In genomic region chr16:24118487-24118886, GRCm38 (mm10) we compare ENCODE assay signal across 22 mouse cellular contexts.
DNase-seq lines count a peak whose midpoint lies in the region; ATAC-seq and TF ChIP-seq lines count a peak whose summit lies in the region.
"Had no signal": no experiment of that assay in that cellular context is flagged by ENCODE, and none has a peak within 500 bp of the region (broad histone marks: within the 10 kb centered on the region; RNA-seq: fewer than 3 reads in every experiment).

No protein-coding gene starts in this region.

- no peak for TF ChIP-seq CTCF in midbrain, postnatal 0 days (IDR thresholded peaks at IDR 0.05)

- H3K27ac ChIP-seq in midbrain, postnatal 0 days (ENCODE audit: low read depth, low read length) = no peak overlapping the region
- no peak overlapping the region for H3K27ac ChIP-seq in midbrain, embryonic 14.5 days (replicated peaks; ENCODE audit: low read depth, low read length)
- H3K27ac ChIP-seq: embryonic facial prominence, embryonic 13.5 days; embryonic facial prominence, embryonic 15.5 days; forebrain, embryonic 10.5 days; forebrain, embryonic 12.5 days had no signal

- no peaks in the 10 kb centered on the region for H3K9me3 ChIP-seq in midbrain, postnatal 0 days (ENCODE audit: low read length)
- no peaks in the 10 kb centered on the region for H3K9me3 ChIP-seq in midbrain, embryonic 14.5 days (ENCODE audit: control insufficient read depth, low read length)
- H3K9me3 ChIP-seq: embryonic facial prominence, embryonic 13.5 days; embryonic facial prominence, embryonic 15.5 days; forebrain, embryonic 10.5 days; forebrain, embryonic 12.5 days had no signal

- no peaks in the 10 kb centered on the region for H3K36me3 ChIP-seq in midbrain, postnatal 0 days (ENCODE audit: insufficient read depth, low read length)
- no peaks in the 10 kb centered on the region for H3K36me3 ChIP-seq in midbrain, embryonic 14.5 days (ENCODE audit: control insufficient read depth, insufficient read depth, low read length)
- H3K36me3 ChIP-seq: embryonic facial prominence, embryonic 13.5 days; embryonic facial prominence, embryonic 15.5 days; forebrain, embryonic 10.5 days; forebrain, embryonic 12.5 days had no signal

- H3K4me1 ChIP-seq in midbrain, postnatal 0 days (ENCODE audit: insufficient read depth, low read length) = no peaks in the 10 kb centered on the region
- H3K4me1 ChIP-seq in midbrain, embryonic 14.5 days (ENCODE audit: control insufficient read depth, insufficient read depth, low read length) = no peaks in the 10 kb centered on the region
- H3K4me1 ChIP-seq: embryonic facial prominence, embryonic 13.5 days; embryonic facial prominence, embryonic 15.5 days; forebrain, embryonic 10.5 days; forebrain, embryonic 12.5 days had no signal

- no peak overlapping the region for H3K4me3 ChIP-seq in midbrain, postnatal 0 days (ENCODE audit: low read depth, low read length)
- no peak overlapping the region for H3K4me3 ChIP-seq in midbrain, embryonic 14.5 days (replicated peaks; ENCODE audit: low read depth, low read length)
- H3K4me3 ChIP-seq: embryonic facial prominence, embryonic 13.5 days; embryonic facial prominence, embryonic 15.5 days; erythroblast, embryonic 14.5 days; forebrain, embryonic 10.5 days; forebrain, embryonic 12.5 days had no signal

- H3K9ac ChIP-seq in midbrain, postnatal 0 days (replicated peaks; ENCODE audit: low read length, poor library complexity, severe bottlenecking) = no peak overlapping the region
- H3K9ac ChIP-seq in midbrain, embryonic 14.5 days (replicated peaks; ENCODE audit: low read length) = no peak overlapping the region
- H3K9ac ChIP-seq: embryonic facial prominence, embryonic 13.5 days; embryonic facial prominence, embryonic 15.5 days; forebrain, embryonic 12.5 days had no signal

- no peak for ATAC-seq in midbrain, postnatal 0 days (ENCODE audit: low FRiP score)
- no peak for ATAC-seq in midbrain, embryonic 14.5 days (ENCODE audit: low FRiP score, low TSS enrichment)
- ATAC-seq: forebrain, embryonic 14.5 days; forebrain, embryonic 16.5 days had no signal

- DNase-seq in midbrain, postnatal 0 days (ENCODE audit: low spot score) = peak; percentile 6
- DNase-seq in midbrain, embryonic 14.5 days = no peak
- DNase-seq in retina, embryonic 14.5 days (ENCODE audit: low spot score) = peak; percentile 16
- DNase-seq in layer of hippocampus, adult 11-12 months (ENCODE audit: low spot score) = no peak
- no peak for DNase-seq in B cell, adult 2 months
- DNase-seq: adrenal gland, adult 2 months; adrenal gland, postnatal 10 days; adrenal gland, postnatal 25 days; cerebellum, adult 11 months; cerebellum, adult 18-20 months; cerebellum, adult 8-10 months; cerebellum, adult 9-11 months; cerebellum, postnatal 14 days; cerebellum, postnatal 36 days; embryo, embryonic 11 days had no signal

- WGBS in midbrain, postnatal 0 days = 88% methylated on average over 2 of the region's 2 CpGs
- WGBS in midbrain, embryonic 14.5 days = 84% methylated on average over 2 of the region's 2 CpGs

- H3K4me2 ChIP-seq in midbrain, postnatal 0 days (ENCODE audit: low read depth, low read length, poor library complexity, severe bottlenecking) = no peak overlapping the region
- no peak overlapping the region for H3K4me2 ChIP-seq in midbrain, embryonic 14.5 days (ENCODE audit: low read length)
- H3K4me2 ChIP-seq: embryonic facial prominence, embryonic 13.5 days; embryonic facial prominence, embryonic 15.5 days; forebrain, embryonic 12.5 days had no signal

- H3K27me3 ChIP-seq in midbrain, postnatal 0 days (ENCODE audit: insufficient read depth, low read length) = no peaks in the 10 kb centered on the region; the same call in 1 of the 2 replicates
- no peaks in the 10 kb centered on the region for H3K27me3 ChIP-seq in midbrain, embryonic 14.5 days (ENCODE audit: control insufficient read depth, insufficient read depth, low read length)
- H3K27me3 ChIP-seq: embryonic facial prominence, embryonic 13.5 days; embryonic facial prominence, embryonic 15.5 days; forebrain, embryonic 12.5 days had no signal

Comparison
In these comparisons a context has a peak if more than half of its experiments do, and no peak if none do; other contexts are left out.
1. DNase-seq: peak in midbrain, postnatal 0 days (single experiment) and retina, embryonic 14.5 days (single experiment); none in midbrain, embryonic 14.5 days (single experiment), layer of hippocampus, adult 11-12 months (single experiment) and B cell, adult 2 months (0 of 2).